8 mouse cellular contexts compared by ENCODE assay signal in genomic region chr8:54780134-54780942, GRCm38 (mm10).
A peak's percentile ranks its signal among the peaks of the same experiment; 100 is the strongest.
DNase-seq lines count a peak whose midpoint lies in the region; ATAC-seq and TF ChIP-seq lines count a peak whose summit lies in the region.

No protein-coding gene starts in this region.

- no peaks in the 10 kb centered on the region for H3K36me3 ChIP-seq in embryonic facial prominence, embryonic 15.5 days
- H3K36me3 ChIP-seq in liver, embryonic 12.5 days, result no peaks in the 10 kb centered on the region
- no peaks in the 10 kb centered on the region for H3K36me3 ChIP-seq in neural tube, embryonic 14.5 days (ENCODE audit: control insufficient read depth, insufficient read depth, low read length)
- no peaks in the 10 kb centered on the region for H3K36me3 ChIP-seq in thymus, adult 2 months (ENCODE audit: control insufficient read depth, insufficient read depth, low read length)

- no peak overlapping the region for H3K9ac ChIP-seq in embryonic facial prominence, embryonic 15.5 days
- no peak overlapping the region for H3K9ac ChIP-seq in liver, embryonic 12.5 days
- peak overlapping the region; percentile 32; the same call in 1 of the 2 replicates for H3K9ac ChIP-seq in neural tube, embryonic 14.5 days (replicated peaks; ENCODE audit: low read depth, low read length)

- intact Hi-C loops in gastrocnemius, postnatal 14 days (cut with DNase I; ENCODE audit: low total_unique reads), result no loop called here
- intact Hi-C loops in heart, postnatal 10 days (cut with DNase I), result no loop called here

- DNase-seq in gastrocnemius, postnatal 14 days, result peak; percentile 6
- no peak for DNase-seq in gastrocnemius, adult 8-10 months (ENCODE audit: low spot score in 2 of 2)
- DNase-seq in heart, postnatal 10 days, result peak; percentile 40 to 43
- peak; percentile 93 for DNase-seq in kidney, postnatal 25 days
- no peak for DNase-seq in thymus, adult 2 months

- no peak for TF ChIP-seq POLR2A in thymus, adult 2 months (IDR thresholded peaks at IDR 0.05; ENCODE audit: control insufficient read depth, extremely low read depth, insufficient read depth, low read length, poor library complexity)

- H3K4me3 ChIP-seq in embryonic facial prominence, embryonic 15.5 days (replicated peaks), result peak overlapping the region; percentile 39
- H3K4me3 ChIP-seq in liver, embryonic 12.5 days, result peak overlapping the region; percentile 35
- peak overlapping the region; percentile 34 for H3K4me3 ChIP-seq in neural tube, embryonic 14.5 days (ENCODE audit: low read depth, low read length)
- H3K4me3 ChIP-seq in thymus, adult 2 months (ENCODE audit: control insufficient read depth, insufficient read depth, low read length), result no peak overlapping the region

- 0 out of 2 replicates have a peak, but pooled peaks have one; percentile 43 for ATAC-seq in embryonic facial prominence, embryonic 15.5 days (ENCODE audit: insufficient number of reproducible peaks, low FRiP score, low TSS enrichment, low read depth)
- ATAC-seq in liver, embryonic 12.5 days, result no peak
- ATAC-seq in neural tube, embryonic 14.5 days (ENCODE audit: low read depth), result peak; percentile 90

- WGBS in embryonic facial prominence, embryonic 15.5 days, result 10% methylated on average over 16 of the region's 16 CpGs
- 11% methylated on average over 16 of the region's 16 CpGs for WGBS in liver, embryonic 12.5 days (ENCODE audit: insufficient replicate concordance)
- 8% methylated on average over 16 of the region's 16 CpGs for WGBS in neural tube, embryonic 14.5 days
- WGBS in thymus, adult 2 months, result 16% methylated on average over 16 of the region's 16 CpGs

- no peak for TF ChIP-seq CTCF in thymus, adult 2 months (IDR thresholded peaks at IDR 0.05; ENCODE audit: borderline replicate concordance, control insufficient read depth, extremely low read depth, insufficient read depth, low read length, poor library complexity)

- no peaks in the 10 kb centered on the region for H3K9me3 ChIP-seq in embryonic facial prominence, embryonic 15.5 days (replicated peaks)
- no peaks in the 10 kb centered on the region for H3K9me3 ChIP-seq in liver, embryonic 12.5 days (replicated peaks)
- no peaks in the 10 kb centered on the region for H3K9me3 ChIP-seq in neural tube, embryonic 14.5 days (ENCODE audit: control insufficient read depth, low read length)

- H3K4me2 ChIP-seq in embryonic facial prominence, embryonic 15.5 days (replicated peaks), result peak overlapping the region; percentile 65
- peak overlapping the region; percentile 62 for H3K4me2 ChIP-seq in liver, embryonic 12.5 days
- peak overlapping the region; percentile 79 for H3K4me2 ChIP-seq in neural tube, embryonic 14.5 days (ENCODE audit: low read depth, low read length)

- H3K4me1 ChIP-seq in embryonic facial prominence, embryonic 15.5 days, result peaks cover 13% of the 10 kb centered on the region
- no peaks in the 10 kb centered on the region for H3K4me1 ChIP-seq in liver, embryonic 12.5 days
- peaks cover 12% of the 10 kb centered on the region; the same call in 1 of the 2 replicates for H3K4me1 ChIP-seq in neural tube, embryonic 14.5 days (ENCODE audit: control insufficient read depth, insufficient read depth, low read length)
- H3K4me1 ChIP-seq in thymus, adult 2 months (replicated peaks; ENCODE audit: control insufficient read depth, insufficient read depth, low read length), result no peaks in the 10 kb centered on the region

- H3K27ac ChIP-seq in embryonic facial prominence, embryonic 15.5 days (replicated peaks), result no peak overlapping the region
- H3K27ac ChIP-seq in liver, embryonic 12.5 days, result no peak overlapping the region
- peak overlapping the region; percentile 64 for H3K27ac ChIP-seq in neural tube, embryonic 14.5 days (ENCODE audit: low read depth, low read length)
- H3K27ac ChIP-seq in thymus, adult 2 months (ENCODE audit: control insufficient read depth, insufficient read depth, low read length), result no peak overlapping the region

- H3K27me3 ChIP-seq in embryonic facial prominence, embryonic 15.5 days, result peaks cover 4% of the 10 kb centered on the region; the same call in 1 of the 2 replicates
- H3K27me3 ChIP-seq in liver, embryonic 12.5 days (replicated peaks), result no peaks in the 10 kb centered on the region; the same call in 1 of the 2 replicates
- H3K27me3 ChIP-seq in neural tube, embryonic 14.5 days (ENCODE audit: control insufficient read depth, insufficient read depth, low read length), result no peaks in the 10 kb centered on the region
- no peaks in the 10 kb centered on the region for H3K27me3 ChIP-seq in thymus, adult 2 months (ENCODE audit: control insufficient read depth, insufficient read depth, low read length)

Comparison
In these comparisons a context has a peak if more than half of its experiments do, and no peak if none do; other contexts are left out.
1. DNase-seq: peak in gastrocnemius, postnatal 14 days (single experiment), heart, postnatal 10 days (2 of 2) and kidney, postnatal 25 days (2 of 2); none in gastrocnemius, adult 8-10 months (0 of 2) and thymus, adult 2 months (single experiment).
2. Peak in every context shown above with its lines, with median percentiles within 50 percentile points of each other: H3K4me2 ChIP-seq.